Mouse (Mus musculus) MEL (cell line): ENCODE data around the gene Wdr93. TPM values are rescaled to one million over a fixed set of nuclear protein-coding genes. Genes with fewer than 3 reads are reported as not detected.

Source experiments
- DNase-seq: peaks from one replicate; pipeline ENCODE4 v3.0.0; 2011; ENCODE audit warnings: low read depth, low spot score
- H3K27ac ChIP-seq: 2 replicates; pipeline ENCODE4 v1.5.1; 2012; ENCODE audit warnings: low read depth, mild to moderate bottlenecking, control low read depth, low read length, moderate library complexity; ENCODE audit not compliant: control insufficient read depth
- H3K27me3 ChIP-seq, 2 experiments: fragments of 150-350 bp in 1 of 2; sonication (generic) in 1 of 2; 2 replicates each; pipeline ENCODE4 v1.6.1; 2012; ENCODE audit warnings: low read length in 2 of 2, mild to moderate bottlenecking in 2 of 2, improper control_type of control experiment in 1 of 2, moderate library complexity in 1 of 2; ENCODE audit not compliant: insufficient read depth in 2 of 2, control insufficient read depth in 1 of 2
- H3K36me3 ChIP-seq, 2 experiments: 2 replicates each; pipeline ENCODE4 v1.6.1; 2012 to 2014; ENCODE audit warnings: low read length in 2 of 2, improper control_type of control experiment in 1 of 2, inconsistent platforms in 1 of 2, mild to moderate bottlenecking in 1 of 2; ENCODE audit not compliant: insufficient read depth in 2 of 2, control insufficient read depth in 1 of 2
- H3K4me1 ChIP-seq, 2 experiments: fragments of 150-350 bp in 1 of 2; sonication (generic) in 1 of 2; 2 replicates each; pipeline ENCODE4 v1.6.1; 2012; ENCODE audit warnings: low read length in 2 of 2, improper control_type of control experiment in 1 of 2, mild to moderate bottlenecking in 1 of 2; ENCODE audit not compliant: insufficient read depth in 2 of 2, control insufficient read depth in 1 of 2
- H3K4me3 ChIP-seq, 2 experiments: fragments of 150-350 bp in 1 of 2; sonication (generic) in 1 of 2; 2 replicates each; pipeline ENCODE4 v1.5.1; 2012; ENCODE audit warnings: low read depth in 2 of 2, low read length in 2 of 2, mild to moderate bottlenecking in 2 of 2, moderate library complexity in 2 of 2, control low read depth in 1 of 2, improper control_type of control experiment in 1 of 2; ENCODE audit not compliant: control insufficient read depth in 1 of 2, insufficient read depth in 1 of 2
- H3K79me2 ChIP-seq: 2 replicates; pipeline ENCODE4 v1.6.1; 2012; ENCODE audit warnings: mild to moderate bottlenecking, low read length, moderate library complexity; ENCODE audit not compliant: control insufficient read depth, poor library complexity, insufficient read depth
- H3K9ac ChIP-seq: 2 replicates; pipeline ENCODE4 v1.6.1; 2012; ENCODE audit warnings: low read depth, mild to moderate bottlenecking, control low read depth, low read length, moderate library complexity; ENCODE audit not compliant: control insufficient read depth, poor library complexity, severe bottlenecking
- H3K9me3 ChIP-seq: fragments of 150-350 bp; sonication (generic); replicated peaks from 2 replicates; pipeline ENCODE4 v1.6.1; 2012; ENCODE audit warnings: mild to moderate bottlenecking, low read length, improper control_type of control experiment, moderate library complexity; ENCODE audit not compliant: insufficient read depth
- BHLHE40 ChIP-seq: IDR thresholded peaks from 2 replicates; pipeline ENCODE4 v1.6.1; 2012; ENCODE audit warnings: low read depth, mild to moderate bottlenecking, inconsistent platforms, low read length, improper control_type of control experiment, borderline replicate concordance
- CHD1 ChIP-seq: IDR thresholded peaks from 2 replicates; pipeline ENCODE4 v1.6.1; 2012; ENCODE audit warnings: low read depth, mild to moderate bottlenecking, inconsistent platforms, low read length, improper control_type of control experiment
- CHD2 ChIP-seq: IDR thresholded peaks from 2 replicates; pipeline ENCODE4 v1.6.1; 2011; ENCODE audit warnings: low read length, improper control_type of control experiment
- ELF1 ChIP-seq: IDR thresholded peaks from 2 replicates; pipeline ENCODE4 v1.6.1; 2014; ENCODE audit warnings: low read depth, mild to moderate bottlenecking, inconsistent platforms, low read length, improper control_type of control experiment, moderate library complexity
- ETS1 ChIP-seq: IDR thresholded peaks from 2 replicates; pipeline ENCODE4 v1.6.1; 2012; ENCODE audit warnings: low read depth, mild to moderate bottlenecking, inconsistent platforms, low read length, improper control_type of control experiment, moderate library complexity
- GABPA ChIP-seq: IDR thresholded peaks from 2 replicates; pipeline ENCODE4 v1.6.1; 2012; ENCODE audit warnings: low read depth, mild to moderate bottlenecking, inconsistent platforms, low read length, improper control_type of control experiment, moderate library complexity
- KAT2A ChIP-seq: conservative IDR thresholded peaks from 2 replicates; pipeline ENCODE4 v1.6.1; 2012; ENCODE audit warnings: low read depth, low read length, improper control_type of control experiment, inconsistent platforms
- MAFK ChIP-seq: IDR thresholded peaks from 2 replicates; pipeline ENCODE4 v1.6.1; 2011; ENCODE audit warnings: low read depth, mild to moderate bottlenecking, low read length, improper control_type of control experiment, borderline replicate concordance
- MAX ChIP-seq: IDR thresholded peaks from 2 replicates; pipeline ENCODE4 v1.6.1; 2011; ENCODE audit warnings: low read length, improper control_type of control experiment
- MEF2A ChIP-seq: IDR thresholded peaks from 2 replicates; pipeline ENCODE4 v1.6.1; 2014; ENCODE audit warnings: low read depth, mild to moderate bottlenecking, inconsistent platforms, low read length, improper control_type of control experiment; ENCODE audit not compliant: poor library complexity, insufficient replicate concordance, severe bottlenecking; ENCODE audit errors: extremely low read depth
- MYB ChIP-seq: IDR thresholded peaks from 2 replicates; pipeline ENCODE4 v1.6.1; 2011; ENCODE audit warnings: mild to moderate bottlenecking, low read depth, low read length, improper control_type of control experiment
- RCOR1 ChIP-seq: IDR thresholded peaks from 2 replicates; pipeline ENCODE4 v1.6.1; 2012; ENCODE audit warnings: low read depth, mild to moderate bottlenecking, inconsistent platforms, low read length, improper control_type of control experiment
- SIN3A ChIP-seq: IDR thresholded peaks from 2 replicates; pipeline ENCODE4 v1.6.1; 2012; ENCODE audit warnings: low read length, improper control_type of control experiment, inconsistent platforms
- TAL1 ChIP-seq: IDR thresholded peaks from 2 replicates; pipeline ENCODE4 v1.6.1; 2012; ENCODE audit warnings: mild to moderate bottlenecking, inconsistent platforms, low read length, moderate library complexity, mixed read lengths
- TBP ChIP-seq: IDR thresholded peaks from 2 replicates; pipeline ENCODE4 v1.8.0; 2011; ENCODE audit warnings: low read depth, low read length, improper control_type of control experiment
- TCF12 ChIP-seq: IDR thresholded peaks from 2 replicates; pipeline ENCODE4 v1.6.1; 2014; ENCODE audit warnings: low read depth, mild to moderate bottlenecking, inconsistent platforms, low read length, improper control_type of control experiment, moderate library complexity
- USF1 ChIP-seq: IDR thresholded peaks from 2 replicates; pipeline ENCODE4 v1.6.1; 2014; ENCODE audit warnings: low read depth, mild to moderate bottlenecking, inconsistent platforms, low read length, improper control_type of control experiment, moderate library complexity
- USF2 ChIP-seq, 2 experiments: IDR thresholded peaks; 2 replicates each; pipeline ENCODE4 v1.6.1; 2011 to 2012; ENCODE audit warnings: improper control_type of control experiment in 2 of 2, low read length in 2 of 2, borderline replicate concordance in 1 of 2, inconsistent platforms in 1 of 2, low read depth in 1 of 2, mild to moderate bottlenecking in 1 of 2; ENCODE audit not compliant: insufficient read depth in 1 of 2
- ZKSCAN1 ChIP-seq: IDR thresholded peaks from 2 replicates; pipeline ENCODE4 v1.6.1; 2012; ENCODE audit warnings: low read depth, mild to moderate bottlenecking, inconsistent platforms, low read length, improper control_type of control experiment, moderate library complexity
- polyA plus RNA-seq, 2 experiments: library from polyadenylated mRNA; stranded (reverse) in 1 of 2; unstranded in 1 of 2; fragments of >175 nt in 1 of 2; fragments of >200 nt in 1 of 2; gene quantifications; 2 replicates each; pipeline versions ENCODE4 v1.2.1 to v1.2.4; 2012; ENCODE audit warnings: low replicate concordance in 2 of 2, low read depth in 1 of 2; ENCODE audit not compliant: insufficient read length in 2 of 2, insufficient read depth in 1 of 2, missing spikeins in 1 of 2
- total RNA-seq: library from RNA; depleted of rRNA; stranded (reverse); fragments of 300-350 nt; gene quantifications from 2 replicates; pipeline ENCODE4 v1.2.3, GENCODE M21; 2012

Gene Wdr93
- total and polyA plus RNA-seq, 3 experiments: 0.23 to 0.40 TPM; not detected in 1

GRCm38 (mm10) chr7:79781826-79782515, 39.0 kb downstream of the Wdr93 start:
- DNase-seq: no peak
- no peaks in the 10 kb centered on the region for H3K79me2 ChIP-seq
- TF ChIP-seq GABPA: no peak
- no peak for TF ChIP-seq ETS1
- TF ChIP-seq KAT2A: no peak
- no peak for TF ChIP-seq MAX
- TF ChIP-seq RCOR1: no peak
- no peak for TF ChIP-seq TBP
- TF ChIP-seq MAFK: no peak
- TF ChIP-seq MEF2A: no peak
- no peak for TF ChIP-seq TCF12
- TF ChIP-seq BHLHE40: no peak
- TF ChIP-seq ZKSCAN1: no peak
- TF ChIP-seq USF1: no peak
- TF ChIP-seq ELF1: no peak
- TF ChIP-seq MYB: no peak
- TF ChIP-seq CHD1: no peak
- H3K9me3 ChIP-seq: no peaks in the 10 kb centered on the region
- no peak overlapping the region for H3K27ac ChIP-seq
- no peaks in the 10 kb centered on the region for H3K36me3 ChIP-seq
- H3K9ac ChIP-seq: no peak overlapping the region
- H3K27me3 ChIP-seq: peaks cover 0 to 1% of the 10 kb centered on the region in 2 experiments; a peak in 3 of 4 replicates
- peaks cover 0 to 6% of the 10 kb centered on the region in 2 experiments; a peak in 2 of 4 replicates for H3K4me1 ChIP-seq
- no peak overlapping the region for H3K4me3 ChIP-seq

- Histone ChIP-seq H3K79me2 (no peaks in the 10 kb centered on the region), H3K9me3 (no peaks in the 10 kb centered on the region)
- TF ChIP-seq USF2 (IDR thresholded peaks at IDR 0.05; ENCODE audit: borderline replicate concordance in 1 of 2, insufficient read depth in 1 of 2, low read depth in 1 of 2, low read length in 2 of 2): no peak
- TF ChIP-seq ZKSCAN1: no peak
- no peak for TF ChIP-seq CHD2
- no peak for TF ChIP-seq TAL1
- TF ChIP-seq SIN3A: no peak
- TF ChIP-seq USF1: no peak
- no peak for TF ChIP-seq MAX
- TF ChIP-seq, all 39 proteins: peak for 0
- no peak for DNase-seq
- no peaks in the 10 kb centered on the region for H3K36me3 ChIP-seq
- H3K27ac ChIP-seq: no peak overlapping the region
- H3K27me3 ChIP-seq: peaks cover 0 to 1% of the 10 kb centered on the region in 2 experiments; a peak in 2 of 4 replicates
- H3K4me3 ChIP-seq: no peak overlapping the region
- no peak overlapping the region for H3K9ac ChIP-seq
- H3K4me1 ChIP-seq: peaks cover 0 to 6% of the 10 kb centered on the region in 2 experiments; a peak in 2 of 4 replicates
Measured at GRCm38 (mm10) chr7:79782516-79782855, 39.5 kb downstream of the Wdr93 start.
